Mouse (Mus musculus) MEL (cell line): ENCODE results near the gene Cbx6. TPM values are rescaled to one million over a fixed set of nuclear protein-coding genes. Genes with fewer than 3 reads are reported as not detected.

Source experiments
- DNase-seq: peaks from one replicate; pipeline ENCODE4 v3.0.0; 2011; ENCODE audit warnings: low read depth, low spot score
- H3K27ac ChIP-seq: 2 replicates; pipeline ENCODE4 v1.5.1; 2012; ENCODE audit warnings: low read depth, mild to moderate bottlenecking, control low read depth, low read length, moderate library complexity; ENCODE audit not compliant: control insufficient read depth
- H3K27me3 ChIP-seq, 2 experiments: fragments of 150-350 bp in 1 of 2; sonication (generic) in 1 of 2; 2 replicates each; pipeline ENCODE4 v1.6.1; 2012; ENCODE audit warnings: low read length in 2 of 2, mild to moderate bottlenecking in 2 of 2, improper control_type of control experiment in 1 of 2, moderate library complexity in 1 of 2; ENCODE audit not compliant: insufficient read depth in 2 of 2, control insufficient read depth in 1 of 2
- H3K36me3 ChIP-seq, 2 experiments: 2 replicates each; pipeline ENCODE4 v1.6.1; 2012 to 2014; ENCODE audit warnings: low read length in 2 of 2, improper control_type of control experiment in 1 of 2, inconsistent platforms in 1 of 2, mild to moderate bottlenecking in 1 of 2; ENCODE audit not compliant: insufficient read depth in 2 of 2, control insufficient read depth in 1 of 2
- H3K4me1 ChIP-seq, 2 experiments: fragments of 150-350 bp in 1 of 2; sonication (generic) in 1 of 2; 2 replicates each; pipeline ENCODE4 v1.6.1; 2012; ENCODE audit warnings: low read length in 2 of 2, improper control_type of control experiment in 1 of 2, mild to moderate bottlenecking in 1 of 2; ENCODE audit not compliant: insufficient read depth in 2 of 2, control insufficient read depth in 1 of 2
- H3K4me3 ChIP-seq, 2 experiments: fragments of 150-350 bp in 1 of 2; sonication (generic) in 1 of 2; 2 replicates each; pipeline ENCODE4 v1.5.1; 2012; ENCODE audit warnings: low read depth in 2 of 2, low read length in 2 of 2, mild to moderate bottlenecking in 2 of 2, moderate library complexity in 2 of 2, control low read depth in 1 of 2, improper control_type of control experiment in 1 of 2; ENCODE audit not compliant: control insufficient read depth in 1 of 2, insufficient read depth in 1 of 2
- H3K79me2 ChIP-seq: 2 replicates; pipeline ENCODE4 v1.6.1; 2012; ENCODE audit warnings: mild to moderate bottlenecking, low read length, moderate library complexity; ENCODE audit not compliant: control insufficient read depth, poor library complexity, insufficient read depth
- H3K9ac ChIP-seq: 2 replicates; pipeline ENCODE4 v1.6.1; 2012; ENCODE audit warnings: low read depth, mild to moderate bottlenecking, control low read depth, low read length, moderate library complexity; ENCODE audit not compliant: control insufficient read depth, poor library complexity, severe bottlenecking
- H3K9me3 ChIP-seq: fragments of 150-350 bp; sonication (generic); replicated peaks from 2 replicates; pipeline ENCODE4 v1.6.1; 2012; ENCODE audit warnings: mild to moderate bottlenecking, low read length, improper control_type of control experiment, moderate library complexity; ENCODE audit not compliant: insufficient read depth
- BHLHE40 ChIP-seq: IDR thresholded peaks from 2 replicates; pipeline ENCODE4 v1.6.1; 2012; ENCODE audit warnings: low read depth, mild to moderate bottlenecking, inconsistent platforms, low read length, improper control_type of control experiment, borderline replicate concordance
- CHD1 ChIP-seq: IDR thresholded peaks from 2 replicates; pipeline ENCODE4 v1.6.1; 2012; ENCODE audit warnings: low read depth, mild to moderate bottlenecking, inconsistent platforms, low read length, improper control_type of control experiment
- ELF1 ChIP-seq: IDR thresholded peaks from 2 replicates; pipeline ENCODE4 v1.6.1; 2014; ENCODE audit warnings: low read depth, mild to moderate bottlenecking, inconsistent platforms, low read length, improper control_type of control experiment, moderate library complexity
- MAFK ChIP-seq: IDR thresholded peaks from 2 replicates; pipeline ENCODE4 v1.6.1; 2011; ENCODE audit warnings: low read depth, mild to moderate bottlenecking, low read length, improper control_type of control experiment, borderline replicate concordance
- MAZ ChIP-seq: IDR thresholded peaks from 2 replicates; pipeline ENCODE4 v1.6.1; 2012; ENCODE audit warnings: low read depth, mild to moderate bottlenecking, inconsistent platforms, low read length, improper control_type of control experiment
- MEF2A ChIP-seq: IDR thresholded peaks from 2 replicates; pipeline ENCODE4 v1.6.1; 2014; ENCODE audit warnings: low read depth, mild to moderate bottlenecking, inconsistent platforms, low read length, improper control_type of control experiment; ENCODE audit not compliant: poor library complexity, insufficient replicate concordance, severe bottlenecking; ENCODE audit errors: extremely low read depth
- MXI1 ChIP-seq: IDR thresholded peaks from 2 replicates; pipeline ENCODE4 v1.6.1; 2011; ENCODE audit warnings: mild to moderate bottlenecking, low read depth, low read length, improper control_type of control experiment
- MYB ChIP-seq: IDR thresholded peaks from 2 replicates; pipeline ENCODE4 v1.6.1; 2011; ENCODE audit warnings: mild to moderate bottlenecking, low read depth, low read length, improper control_type of control experiment
- MYC ChIP-seq: IDR thresholded peaks from 2 replicates; pipeline ENCODE4 v1.6.1; 2011; ENCODE audit warnings: low read depth, mild to moderate bottlenecking, low read length, improper control_type of control experiment, moderate library complexity
- NELFE ChIP-seq: IDR thresholded peaks from 2 replicates; pipeline ENCODE4 v1.6.1; 2011; ENCODE audit warnings: low read depth, low read length, improper control_type of control experiment
- NRF1 ChIP-seq: IDR thresholded peaks from 2 replicates; pipeline ENCODE4 v1.6.1; 2014; ENCODE audit warnings: low read depth, mild to moderate bottlenecking, inconsistent platforms, low read length, improper control_type of control experiment, moderate library complexity; ENCODE audit not compliant: poor library complexity, insufficient read depth, severe bottlenecking
- POLR2AphosphoS5 ChIP-seq: IDR thresholded peaks from 2 replicates; pipeline ENCODE4 v1.6.1; 2012; ENCODE audit warnings: low read depth, borderline replicate concordance, mild to moderate bottlenecking, inconsistent platforms, low read length, moderate library complexity, mixed read lengths
- RAD21 ChIP-seq: IDR thresholded peaks from 2 replicates; pipeline ENCODE4 v1.6.1; 2011; ENCODE audit warnings: mild to moderate bottlenecking, low read depth, low read length, improper control_type of control experiment
- SIN3A ChIP-seq: IDR thresholded peaks from 2 replicates; pipeline ENCODE4 v1.6.1; 2012; ENCODE audit warnings: low read length, improper control_type of control experiment, inconsistent platforms
- TAL1 ChIP-seq: IDR thresholded peaks from 2 replicates; pipeline ENCODE4 v1.6.1; 2012; ENCODE audit warnings: mild to moderate bottlenecking, inconsistent platforms, low read length, moderate library complexity, mixed read lengths
- TBP ChIP-seq: IDR thresholded peaks from 2 replicates; pipeline ENCODE4 v1.8.0; 2011; ENCODE audit warnings: low read depth, low read length, improper control_type of control experiment
- UBTF ChIP-seq: IDR thresholded peaks from 2 replicates; pipeline ENCODE4 v1.6.1; 2012; ENCODE audit warnings: low read depth, mild to moderate bottlenecking, inconsistent platforms, low read length, improper control_type of control experiment, moderate library complexity, borderline replicate concordance; ENCODE audit not compliant: insufficient read depth
- USF1 ChIP-seq: IDR thresholded peaks from 2 replicates; pipeline ENCODE4 v1.6.1; 2014; ENCODE audit warnings: low read depth, mild to moderate bottlenecking, inconsistent platforms, low read length, improper control_type of control experiment, moderate library complexity
- USF2 ChIP-seq, 2 experiments: IDR thresholded peaks; 2 replicates each; pipeline ENCODE4 v1.6.1; 2011 to 2012; ENCODE audit warnings: improper control_type of control experiment in 2 of 2, low read length in 2 of 2, borderline replicate concordance in 1 of 2, inconsistent platforms in 1 of 2, low read depth in 1 of 2, mild to moderate bottlenecking in 1 of 2; ENCODE audit not compliant: insufficient read depth in 1 of 2
- ZC3H11A ChIP-seq: IDR thresholded peaks from 2 replicates; pipeline ENCODE4 v1.6.1; 2012; ENCODE audit warnings: low read depth, mild to moderate bottlenecking, inconsistent platforms, low read length, improper control_type of control experiment
- ZKSCAN1 ChIP-seq: IDR thresholded peaks from 2 replicates; pipeline ENCODE4 v1.6.1; 2012; ENCODE audit warnings: low read depth, mild to moderate bottlenecking, inconsistent platforms, low read length, improper control_type of control experiment, moderate library complexity
- ZNF384 ChIP-seq: IDR thresholded peaks from 2 replicates; pipeline ENCODE4 v1.6.1; 2012; ENCODE audit warnings: low read depth, mild to moderate bottlenecking, inconsistent platforms, low read length, improper control_type of control experiment
- polyA plus RNA-seq, 2 experiments: library from polyadenylated mRNA; stranded (reverse) in 1 of 2; unstranded in 1 of 2; fragments of >175 nt in 1 of 2; fragments of >200 nt in 1 of 2; gene quantifications; 2 replicates each; pipeline versions ENCODE4 v1.2.1 to v1.2.4; 2012; ENCODE audit warnings: low replicate concordance in 2 of 2, low read depth in 1 of 2; ENCODE audit not compliant: insufficient read length in 2 of 2, insufficient read depth in 1 of 2, missing spikeins in 1 of 2
- total RNA-seq: library from RNA; depleted of rRNA; stranded (reverse); fragments of 300-350 nt; gene quantifications from 2 replicates; pipeline ENCODE4 v1.2.3, GENCODE M21; 2012

The Cbx6 gene
- total and polyA plus RNA-seq, 3 experiments, result 25.1 to 43.6 TPM; not detected in 1

GRCm38 (mm10) chr15:79790111-79790510 lies 44.4 kb downstream of the Cbx6 start:
- Histone ChIP-seq H3K9me3 (no peaks in the 10 kb centered on the region), H3K27ac (no peak overlapping the region)
- TF ChIP-seq TBP (no peak), MXI1 (no peak), MAZ (no peak), MEF2A (no peak), RAD21 (no peak), CHD1 (no peak), USF2 (IDR thresholded peaks at IDR 0.05; ENCODE audit: borderline replicate concordance in 1 of 2, insufficient read depth in 1 of 2, low read depth in 1 of 2, low read length in 2 of 2) (no peak), ZKSCAN1 (no peak), USF1 (no peak), ELF1 (no peak), BHLHE40 (no peak), SIN3A (no peak), MYB (no peak), POLR2AphosphoS5 (no peak), UBTF (no peak)

GRCm38 (mm10) chr15:79787815-79788214 lies 46.7 kb downstream of the Cbx6 start:
- no peak for TF ChIP-seq MXI1
- no peak for TF ChIP-seq NELFE
- no peak for TF ChIP-seq SIN3A
- TF ChIP-seq USF1, result no peak
- no peak for TF ChIP-seq ZNF384
- no peak for TF ChIP-seq MYB
- TF ChIP-seq MYC, result no peak
- no peak for TF ChIP-seq NRF1
- TF ChIP-seq ZC3H11A, result no peak
- TF ChIP-seq UBTF, result no peak
- no peak for TF ChIP-seq RAD21
- no peak for TF ChIP-seq TBP
- no peak for TF ChIP-seq MAFK
- no peak for TF ChIP-seq TAL1
- H3K27ac ChIP-seq, result no peak overlapping the region
- no peak for DNase-seq
- H3K4me1 ChIP-seq, result no peaks in the 10 kb centered on the region
- peaks cover 0 to 17% of the 10 kb centered on the region in 2 experiments; a peak in 3 of 4 replicates for H3K27me3 ChIP-seq
- no peaks in the 10 kb centered on the region for H3K9me3 ChIP-seq
- no peaks in the 10 kb centered on the region for H3K79me2 ChIP-seq
- no peak overlapping the region for H3K4me3 ChIP-seq
- no peak overlapping the region for H3K9ac ChIP-seq
- no peaks in the 10 kb centered on the region for H3K36me3 ChIP-seq

More at GRCm38 (mm10) chr15:79790111-79790510, 44.4 kb downstream of the Cbx6 start:
- no peak for DNase-seq
- H3K27me3 ChIP-seq, result peaks cover 0 to 15% of the 10 kb centered on the region in 2 experiments; a peak in 3 of 4 replicates
- no peak overlapping the region for H3K9ac ChIP-seq
- no peaks in the 10 kb centered on the region for H3K36me3 ChIP-seq
- no peak overlapping the region for H3K4me3 ChIP-seq
- no peaks in the 10 kb centered on the region for H3K79me2 ChIP-seq
- H3K4me1 ChIP-seq, result no peaks in the 10 kb centered on the region
